Mouse (Mus musculus) left cerebral cortex, postnatal 4 days (tissue): ENCODE results near the gene Hist1h4d. TPM values are rescaled to one million over a fixed set of nuclear protein-coding genes. Genes with fewer than 3 reads are reported as not detected.

Experiments used
- DNase-seq: peaks from one replicate; pipeline ENCODE4 v3.0.0-alpha.2; 2022
- intact Hi-C: fragments of 180-260 bp; cut with DNase I; formaldehyde crosslinking; loops from one replicate; pipeline ENCODE4 v1.15.1; 2025
- microRNA-seq: library from miRNA; unstranded; fragments of <30 nt; microRNA quantifications from one replicate; pipeline ENCODE4 v1.2.0, GENCODE M21; 2022
- total RNA-seq, 2 experiments: library from RNA; stranded (reverse); gene quantifications; 2 replicates each; pipeline ENCODE4 v1.2.3; 2021

Gene Hist1h4d
- total RNA-seq, 2 experiments from 2014 or later: 177 to 192 TPM

DNA sequence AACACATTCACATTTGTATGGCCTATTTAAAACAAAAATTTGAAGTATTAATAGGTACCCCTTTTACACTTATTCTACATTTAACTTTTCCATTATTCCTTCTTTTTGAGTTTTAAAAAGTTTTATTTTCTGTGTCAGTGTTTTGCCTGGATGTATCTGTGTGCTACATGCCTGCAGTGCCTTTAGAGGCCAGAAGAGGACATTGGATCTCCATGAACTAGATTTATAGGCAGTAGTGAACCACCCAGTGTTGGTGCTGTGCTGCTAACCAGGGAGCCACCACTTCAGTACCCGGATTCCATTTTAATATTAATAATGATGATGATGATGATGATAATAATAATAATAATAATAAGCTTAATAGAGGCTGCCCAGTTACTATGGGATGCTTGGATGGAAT lies 49.3 kb downstream of the Hist1h4d start:
- DNase-seq: peak; percentile 2
- intact Hi-C loops: loop anchor here (5.0 kb wide), 1 partner anchor 37 kb away; no protein-coding TSS in a partner anchor

Small RNAs within 50 kb of the gene (microRNA-seq; reads per million reads assigned to microRNA genes)
- gene Gm44297 (not detected), gene Gm44359 (not detected), gene Gm44394 (not detected)

Other genes with a start within 250 kb of the Hist1h4d start
- gene Zfp322a, start 212.4 kb upstream of the Hist1h4d start, total RNA-seq: 10 to 100 TPM; 42.6 to 49.5 TPM
- gene Abt1, start 157.7 kb upstream of the Hist1h4d start, total RNA-seq: 1 to 10 TPM; 5.6 to 6.1 TPM
- not detected for gene Btn1a1, start 115.7 kb upstream of the Hist1h4d start, total RNA-seq
- not detected for gene Btn2a2, start 92.7 kb upstream of the Hist1h4d start, total RNA-seq
- 100 to 1,000 TPM; 441 to 470 TPM for gene Hist1h4h, start 50.5 kb upstream of the Hist1h4d start, total RNA-seq
- gene Hist1h2af, start 47.7 kb upstream of the Hist1h4d start, total RNA-seq: 10 to 100 TPM; 74.6 to 86.0 TPM
- 10 to 100 TPM; 22.0 to 28.6 TPM for gene Hist1h3g, start 46.2 kb upstream of the Hist1h4d start, total RNA-seq
- gene Hist1h2bh, start 38.2 kb upstream of the Hist1h4d start, total RNA-seq: 1 to 10 TPM; 4.5 to 6.1 TPM
- gene Hist1h3f, start 37.5 kb upstream of the Hist1h4d start, total RNA-seq: 10 to 100 TPM; 42.2 to 44.0 TPM
- gene Hist1h4f, start 29.9 kb upstream of the Hist1h4d start, total RNA-seq: 100 to 1,000 TPM; 224 to 235 TPM
- gene Hist1h1d, start 28.3 kb upstream of the Hist1h4d start, total RNA-seq: 10 to 100 TPM; 12.0 to 12.4 TPM
- 100 to 1,000 TPM; 130 to 134 TPM for gene Hist1h3e, start 19.2 kb upstream of the Hist1h4d start, total RNA-seq
- 10 to 100 TPM; 24.5 to 31.0 TPM for gene Hist1h2ae, start 10.4 kb upstream of the Hist1h4d start, total RNA-seq
- 100 to 1,000 TPM; 203 to 225 TPM for gene Hist1h2bg, start 10.2 kb upstream of the Hist1h4d start, total RNA-seq
- gene Hist1h2bf, start 7.4 kb upstream of the Hist1h4d start, total RNA-seq: 100 to 1,000 TPM in 1 of 2 experiments, 10 to 100 TPM in 1; 87.5 to 105 TPM
- gene Hist1h2ad, start 7.2 kb upstream of the Hist1h4d start, total RNA-seq: 10 to 100 TPM; 18.6 to 25.5 TPM
- 10 to 100 TPM; 18.8 to 24.3 TPM for gene Hist1h3d, start 5.8 kb upstream of the Hist1h4d start, total RNA-seq
- 10 to 100 TPM; 13.0 to 16.9 TPM for gene Hist1h2be, start 39.5 kb downstream of the Hist1h4d start, total RNA-seq
- 100 to 1,000 TPM; 112 to 117 TPM for gene Hist1h1e, start 41.0 kb downstream of the Hist1h4d start, total RNA-seq
- 1 to 10 TPM; 4.8 to 5.4 TPM for gene Hist1h2ac, start 102.3 kb downstream of the Hist1h4d start, total RNA-seq
- gene Hist1h2bc, start 102.6 kb downstream of the Hist1h4d start, total RNA-seq: 10 to 100 TPM; 16.7 to 17.0 TPM
- gene Hist1h1t, start 114.2 kb downstream of the Hist1h4d start, total RNA-seq: not detected
- gene Hist1h4c, start 116.9 kb downstream of the Hist1h4d start, total RNA-seq: 100 to 1,000 TPM; 109 to 126 TPM
- 1 to 10 TPM; 1.7 to 2.3 TPM for gene Hfe, start 129.3 kb downstream of the Hist1h4d start, total RNA-seq
- 100 to 1,000 TPM; 154 to 166 TPM for gene Hist1h1c, start 157.2 kb downstream of the Hist1h4d start, total RNA-seq
- 10 to 100 TPM; 39.8 to 41.0 TPM for gene Hist1h3c, start 164.0 kb downstream of the Hist1h4d start, total RNA-seq
- gene Hist1h2bb, start 165.1 kb downstream of the Hist1h4d start, total RNA-seq: 10 to 100 TPM; 62.4 to 81.1 TPM
- 100 to 1,000 TPM; 116 to 120 TPM for gene Hist1h2ab, start 169.5 kb downstream of the Hist1h4d start, total RNA-seq
- 100 to 1,000 TPM in 1 of 2 experiments, 10 to 100 TPM in 1; 95.4 to 102 TPM for gene Hist1h3b, start 170.7 kb downstream of the Hist1h4d start, total RNA-seq
- 100 to 1,000 TPM; 139 to 151 TPM for gene Hist1h4b, start 175.4 kb downstream of the Hist1h4d start, total RNA-seq
- 100 to 1,000 TPM; 134 to 137 TPM for gene Hist1h4a, start 179.6 kb downstream of the Hist1h4d start, total RNA-seq
- gene Hist1h3a, start 180.8 kb downstream of the Hist1h4d start, total RNA-seq: 100 to 1,000 TPM; 114 to 125 TPM
- gene Hist1h1a, start 182.1 kb downstream of the Hist1h4d start, total RNA-seq: 10 to 100 TPM; 62.9 to 79.4 TPM
- not detected for gene Trim38, start 188.3 kb downstream of the Hist1h4d start, total RNA-seq
- gene Slc17a2, start 225.4 kb downstream of the Hist1h4d start, total RNA-seq: not detected